Mouse (Mus musculus) C2C12 (cell line): ENCODE measurements around the gene Rarres1.

Source experiments
- CEBPB ChIP-seq: IDR thresholded peaks from one replicate; pipeline ENCODE4 v1.6.1; 2011; ENCODE audit warnings: low read depth, mild to moderate bottlenecking, control low read depth, moderate library complexity
- CTCF ChIP-seq: IDR thresholded peaks from one replicate; pipeline ENCODE4 v1.5.1; 2011; ENCODE audit not compliant: control insufficient read depth, insufficient read depth, insufficient read length
- FOSL1 ChIP-seq: IDR thresholded peaks from one replicate; pipeline ENCODE4 v1.8.0; 2011; ENCODE audit warnings: mild to moderate bottlenecking, low read length; ENCODE audit not compliant: poor library complexity, insufficient read depth, severe bottlenecking
- MAX ChIP-seq: IDR thresholded peaks from one replicate; pipeline ENCODE4 v1.6.1; 2011; ENCODE audit warnings: mild to moderate bottlenecking, control low read depth
- MYOD1 ChIP-seq: IDR thresholded peaks from one replicate; pipeline ENCODE4 v1.6.1; 2011; ENCODE audit warnings: low read depth; ENCODE audit not compliant: control insufficient read depth, insufficient read length
- MYOG ChIP-seq: IDR thresholded peaks from one replicate; pipeline ENCODE4 v1.6.1; 2011; ENCODE audit not compliant: control insufficient read depth, insufficient read length; ENCODE audit errors: extremely low read depth
- USF1 ChIP-seq: IDR thresholded peaks from one replicate; pipeline ENCODE4 v1.6.1; 2011; ENCODE audit warnings: low read depth, mild to moderate bottlenecking, control low read depth, moderate library complexity

DNA sequence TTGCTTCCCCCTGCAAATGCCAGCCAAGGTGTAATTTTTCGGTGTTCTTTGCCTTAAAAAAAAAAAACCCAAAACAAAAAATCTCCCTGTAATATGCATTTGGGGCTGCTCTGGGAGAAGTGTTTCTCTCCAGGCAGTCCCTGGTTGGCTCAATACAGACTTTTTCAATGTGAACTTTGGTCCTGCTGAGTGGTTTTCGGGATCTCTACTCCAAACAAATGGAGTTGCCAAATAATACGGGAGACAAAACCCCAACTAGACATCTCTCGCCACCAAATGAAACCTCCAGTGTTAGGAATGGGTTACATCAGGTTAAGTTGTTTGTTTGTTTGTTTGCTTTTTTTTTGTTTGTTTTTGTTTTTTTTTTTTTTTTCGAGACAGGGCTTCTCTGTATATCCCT, 39.9 kb upstream of the Rarres1 start:
- no peak for TF ChIP-seq CTCF
- TF ChIP-seq USF1 = no peak
- TF ChIP-seq MAX = no peak
- TF ChIP-seq CEBPB = no peak
- TF ChIP-seq FOSL1 = no peak
- TF ChIP-seq MYOG = no peak
- TF ChIP-seq MYOD1 = no peak
